Mouse (Mus musculus) c-Kit-positive CD71-negative TER-119-negative erythroid progenitor cells, embryonic 14.5 days (primary cell): ENCODE results near the gene Apopt1.

ENCODE experiments used
- DNase-seq: peaks from one replicate; pipeline ENCODE4 v3.0.0-alpha.2; 2013; ENCODE audit warnings: low read depth

Apopt1 gene

GRCm38 (mm10) chr12:111750739-111751138, 37.7 kb downstream of the Apopt1 start:
- DNase-seq: no peak

- DNase-seq: no peak
These were observed 39.4 kb downstream of the Apopt1 start for GRCm38 (mm10) chr12:111752491-111752890.

DNA sequence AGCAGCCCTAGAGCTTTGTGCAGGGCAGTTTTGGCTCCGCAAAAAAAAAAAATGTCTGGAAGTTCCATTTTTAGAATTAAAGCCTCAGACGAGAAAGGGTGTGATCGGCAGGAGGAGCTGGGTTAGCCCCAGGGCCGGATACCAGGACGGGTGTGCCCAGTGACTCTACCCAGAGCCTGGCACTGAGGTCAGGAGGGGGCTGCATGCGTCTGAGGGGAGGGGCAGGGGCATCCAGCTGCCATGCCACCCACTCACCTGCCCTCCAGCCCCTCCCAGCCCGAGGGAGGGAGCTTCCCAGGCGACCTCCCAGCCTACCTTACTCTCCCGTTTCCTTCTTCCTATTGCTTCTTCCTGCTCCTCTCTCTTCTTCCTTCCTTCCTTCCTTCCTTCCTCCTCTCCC, 40.3 kb downstream of the Apopt1 start:
- no peak for DNase-seq

- DNase-seq: no peak
These were observed 41.6 kb downstream of the Apopt1 start for GRCm38 (mm10) chr12:111754710-111755109.

DNA sequence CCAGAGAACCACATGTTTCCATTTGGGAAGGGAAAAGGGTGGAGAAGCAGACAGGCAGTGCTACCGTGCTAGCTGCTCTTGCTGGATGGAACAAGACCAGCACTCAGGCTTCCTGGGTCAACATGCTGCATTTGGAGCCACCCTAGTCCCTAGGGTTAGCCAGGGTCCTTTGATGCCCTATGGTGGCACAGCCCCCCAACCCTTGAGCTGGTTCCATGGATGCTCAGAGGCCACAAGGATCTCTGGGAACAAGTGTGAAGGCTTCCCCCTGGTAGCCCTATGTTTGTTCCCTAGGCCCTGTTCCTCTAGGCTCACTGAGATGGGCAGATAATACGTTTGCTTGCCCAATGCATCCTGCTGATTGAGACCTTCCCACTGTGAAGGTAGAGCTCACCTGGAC, 42.2 kb downstream of the Apopt1 start:
- DNase-seq: no peak

GRCm38 (mm10) chr12:111756082-111756697, 43.1 kb downstream of the Apopt1 start:
- DNase-seq: no peak

- DNase-seq: no peak
These were observed 43.6 kb downstream of the Apopt1 start for GRCm38 (mm10) chr12:111756698-111757082.

DNA sequence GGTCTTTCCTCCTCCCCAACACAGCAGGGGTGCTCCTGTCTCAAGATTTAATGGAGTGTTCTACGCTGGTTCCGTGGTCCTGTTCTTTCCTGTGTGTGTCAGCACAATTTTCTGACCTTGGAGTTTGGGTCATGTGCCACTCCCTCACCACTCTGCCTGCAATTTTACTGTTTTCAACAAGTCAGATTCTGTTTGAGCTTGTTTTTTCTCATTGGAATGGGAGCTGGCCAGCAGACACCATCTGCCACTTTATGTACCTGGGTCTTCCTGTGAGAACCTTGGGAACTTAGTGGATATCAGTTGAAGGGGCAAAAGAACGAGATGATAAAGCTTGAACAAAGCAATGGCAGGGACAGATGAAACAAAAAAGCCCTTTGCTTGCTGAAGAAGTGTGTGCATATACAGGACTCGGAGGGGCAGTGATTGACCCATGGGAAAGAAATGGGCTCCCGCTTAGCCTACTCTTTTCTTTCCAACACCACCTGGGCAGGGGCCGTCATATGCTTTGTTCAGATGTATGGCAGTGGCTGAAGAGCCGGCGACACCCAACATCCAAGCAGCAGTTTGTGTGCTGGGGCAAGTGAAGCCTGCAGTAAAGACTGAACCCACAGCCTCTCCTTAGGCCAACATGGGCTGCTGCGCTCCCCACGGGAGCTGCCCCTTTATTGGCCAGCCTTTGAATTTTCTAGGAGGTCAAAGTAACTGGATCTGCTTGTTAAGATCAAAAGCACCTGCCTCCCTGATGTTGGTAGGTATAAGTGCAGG, 44.7 kb downstream of the Apopt1 start:
- no peak for DNase-seq

DNA sequence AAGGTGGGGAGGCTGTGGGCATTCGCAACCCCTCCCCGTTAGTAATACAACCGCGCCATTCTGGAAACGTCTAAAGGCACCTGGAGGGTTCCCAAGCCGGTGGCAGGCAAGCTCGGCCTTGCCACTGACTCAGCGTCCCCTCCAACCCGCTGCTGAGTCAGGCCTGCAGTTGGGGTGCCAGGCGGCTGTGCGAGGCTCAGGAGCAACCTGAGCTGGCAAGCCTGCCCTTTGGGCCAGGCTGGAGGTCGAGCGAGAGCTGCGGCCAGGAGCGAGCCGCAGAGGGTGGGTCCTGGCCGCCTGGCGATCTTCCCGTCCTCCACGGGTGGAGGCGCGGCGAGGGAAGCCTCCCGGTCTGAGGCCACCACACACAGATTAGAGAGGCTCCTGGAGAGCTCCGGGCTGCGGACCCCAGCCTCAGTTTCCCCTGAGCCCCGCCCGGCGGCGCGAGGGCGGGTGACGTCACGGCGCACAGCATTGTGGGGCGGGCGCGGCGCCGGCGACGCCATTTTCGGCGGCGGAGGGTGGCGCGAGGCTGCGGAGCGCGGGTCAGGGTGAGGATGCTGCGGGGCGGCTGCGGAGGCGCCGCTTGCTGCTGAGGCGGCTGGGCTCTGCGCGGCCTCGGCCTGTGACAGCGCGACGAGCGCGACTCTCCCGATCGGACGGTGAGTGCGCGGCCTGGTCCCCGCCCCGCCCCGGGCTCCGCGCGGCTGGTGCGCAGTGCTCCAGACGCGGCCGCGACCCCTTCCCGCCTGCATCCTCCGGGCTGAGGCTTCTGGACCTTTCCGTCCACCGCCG, 45.5 kb downstream of the Apopt1 start, which contains the start of gene Klc1:
TSS of gene Klc1 (plus strand) at position 469 of the 795 bp plus-strand sequence.
- DNase-seq: peak; percentile 44

DNA sequence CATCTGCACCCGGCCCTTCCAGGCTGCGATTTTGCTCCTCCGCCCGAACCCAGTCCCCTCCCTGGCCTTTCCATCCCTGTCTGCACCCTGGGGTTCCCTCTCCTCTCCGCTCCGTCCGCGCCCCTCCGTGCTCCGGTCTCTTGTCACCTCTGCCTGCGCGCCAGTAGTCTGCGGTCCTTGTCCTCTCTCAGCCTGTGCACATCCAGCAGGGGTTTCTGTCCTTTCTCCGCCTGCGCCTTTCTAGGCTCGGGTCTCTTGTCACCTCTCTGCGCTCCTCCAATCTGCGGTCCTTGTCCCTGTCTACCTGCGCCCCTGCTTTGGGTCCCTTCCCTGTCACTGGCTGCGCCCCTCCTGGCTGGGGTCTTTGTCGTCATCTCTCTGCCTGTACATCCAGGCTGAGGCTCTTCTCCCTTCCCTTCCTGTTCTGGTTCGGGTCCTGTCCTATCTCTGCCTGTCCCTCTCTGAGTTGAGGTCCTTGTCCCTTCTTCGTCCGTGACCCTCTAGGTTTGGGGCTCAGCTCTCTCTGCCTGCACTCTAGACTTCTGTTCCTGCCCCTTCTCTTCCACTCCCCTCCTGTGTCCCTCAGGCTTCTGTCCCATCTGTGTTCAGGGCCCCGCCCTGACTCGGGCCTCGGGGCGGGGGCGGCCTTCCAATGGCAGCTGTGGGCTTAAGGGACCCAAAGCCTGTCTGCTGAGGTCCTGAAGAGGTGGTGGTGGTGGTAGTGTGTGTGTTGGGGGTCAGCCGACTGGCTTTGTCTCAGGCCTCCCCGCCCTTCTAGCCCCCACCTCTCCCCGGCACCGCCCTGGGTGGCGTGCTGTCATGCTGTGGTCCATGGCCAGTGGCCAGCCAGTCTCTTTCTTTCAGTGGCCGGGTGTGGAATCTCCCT, 46.4 kb downstream of the Apopt1 start:
- DNase-seq: no peak

DNA sequence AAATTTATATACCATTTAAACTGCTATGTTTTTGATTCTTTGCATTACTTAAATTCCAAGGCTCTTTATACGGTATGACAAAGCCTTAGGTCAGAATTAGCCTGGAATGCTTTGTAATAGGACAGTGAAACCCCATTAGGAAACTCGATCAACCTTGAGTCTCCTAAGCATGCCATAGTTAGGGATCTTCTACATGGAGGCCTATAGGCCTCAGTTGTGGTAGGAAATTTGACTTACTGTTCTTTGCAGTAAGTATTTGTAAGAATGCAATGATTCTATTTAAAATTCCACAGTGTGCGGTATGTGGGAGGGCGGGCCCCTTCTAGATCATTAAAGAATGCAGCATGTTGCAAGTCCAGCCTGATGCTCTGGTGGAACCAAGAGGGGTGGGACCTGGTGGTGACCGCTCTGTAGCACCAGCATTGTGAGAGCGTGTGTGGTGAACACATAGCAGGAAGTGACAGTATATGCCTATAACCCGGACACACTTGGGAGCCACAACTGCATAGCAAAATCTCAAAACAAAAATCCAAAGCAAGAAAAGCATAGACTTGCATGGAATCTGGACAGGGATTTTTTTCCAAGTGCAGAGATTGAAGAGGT, 47.3 kb downstream of the Apopt1 start:
- no peak for DNase-seq

GRCm38 (mm10) chr12:111762620-111763280, 49.7 kb downstream of the Apopt1 start:
- no peak for DNase-seq

- DNase-seq: no peak
These were observed 53.5 kb downstream of the Apopt1 start for GRCm38 (mm10) chr12:111766313-111767236.

DNA sequence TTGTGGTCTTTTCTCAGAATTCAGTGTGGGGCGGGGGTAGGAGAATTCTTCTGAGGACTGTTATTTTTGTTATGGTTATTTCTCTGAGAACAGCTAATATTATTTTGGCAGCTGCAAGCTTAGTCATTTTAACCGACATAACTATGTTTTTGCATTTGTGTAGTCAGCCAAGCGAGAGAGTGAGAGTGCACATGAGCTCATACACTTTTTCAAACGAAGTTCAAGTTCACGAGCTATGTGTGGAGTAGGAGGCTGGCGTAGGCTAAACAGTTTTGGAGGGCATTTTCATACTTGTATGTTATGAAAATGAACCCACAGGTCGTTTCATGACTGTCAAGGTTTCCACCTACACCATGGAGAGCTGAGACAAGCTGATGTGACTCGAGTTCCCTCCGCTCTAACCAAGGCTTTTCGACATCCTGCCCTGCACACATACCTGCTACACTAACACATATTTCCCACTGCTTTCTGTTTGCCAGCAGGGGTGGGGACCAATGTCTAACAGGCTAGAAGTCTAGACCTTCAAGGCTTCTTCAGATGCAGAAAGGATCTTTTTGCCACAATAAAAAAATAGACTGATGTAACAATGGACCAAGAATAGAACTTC, 55.4 kb downstream of the Apopt1 start:
- no peak for DNase-seq

DNA sequence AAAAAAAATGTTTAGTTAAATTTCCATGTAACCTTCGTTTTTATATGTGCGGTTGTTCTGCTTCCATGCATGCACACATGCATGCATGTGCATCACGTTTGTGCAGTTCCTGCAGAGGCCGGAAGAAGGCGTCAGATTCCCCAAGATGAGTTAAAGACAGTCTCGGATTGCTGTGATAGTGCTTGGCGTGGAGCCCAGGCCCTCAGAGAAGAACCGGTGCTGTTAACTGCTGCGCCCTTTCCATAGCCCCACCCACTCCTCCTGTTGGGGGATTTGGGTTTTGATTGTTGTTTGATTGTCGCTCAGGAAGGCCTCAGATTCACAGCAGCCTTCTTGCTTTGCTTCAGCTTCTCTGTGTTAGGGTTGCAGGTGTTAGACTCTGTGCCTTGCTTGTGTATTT, 56.2 kb downstream of the Apopt1 start:
- DNase-seq: no peak

DNA sequence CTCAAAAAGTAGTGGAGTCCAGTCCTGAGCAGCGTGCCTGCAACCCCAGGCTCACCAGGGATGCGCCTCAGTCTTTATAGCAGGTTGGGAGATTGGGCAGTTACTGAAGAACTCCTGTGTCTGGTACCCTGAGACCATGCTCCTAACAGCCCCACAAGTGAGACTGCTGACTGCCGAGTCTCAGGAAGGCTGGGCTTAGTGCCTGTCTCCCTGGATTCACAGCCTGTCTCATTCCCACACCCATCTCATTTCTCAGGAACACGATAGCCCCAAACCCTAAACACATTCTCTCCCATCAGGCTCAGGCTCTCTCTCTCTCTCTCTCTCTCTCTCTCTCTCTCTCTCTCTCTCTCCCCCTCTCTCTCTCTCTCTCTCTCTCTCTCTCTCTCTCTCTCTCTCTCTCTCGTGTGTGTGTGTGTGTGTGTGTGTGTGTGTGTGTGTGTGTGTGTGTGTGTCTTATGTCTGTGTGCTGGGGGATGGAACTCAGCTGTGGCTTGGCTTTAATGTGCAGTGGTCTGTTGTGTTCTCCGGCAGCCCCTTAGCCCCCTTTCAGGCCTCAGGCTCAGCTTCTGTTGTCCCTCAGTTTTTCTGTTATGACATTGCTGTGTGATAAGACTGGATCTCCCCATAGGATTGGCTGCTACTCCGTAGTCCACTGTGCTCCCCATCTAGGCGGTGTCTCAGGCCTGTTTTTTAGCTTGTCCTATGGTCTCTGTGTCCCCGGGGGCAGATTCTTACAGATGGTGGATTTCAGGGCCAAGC, 56.9 kb downstream of the Apopt1 start:
- no peak for DNase-seq

- DNase-seq: no peak
These were observed 57.6 kb downstream of the Apopt1 start for GRCm38 (mm10) chr12:111770651-111771050.

- DNase-seq: no peak
These were observed 61.1 kb downstream of the Apopt1 start for GRCm38 (mm10) chr12:111774156-111774555.

- no peak for DNase-seq
These were observed 61.8 kb downstream of the Apopt1 start for GRCm38 (mm10) chr12:111774845-111775244.
